Mouse (Mus musculus): ENCODE data around the gene Txndc17. TPM values are rescaled to one million over a fixed set of nuclear protein-coding genes. Genes with fewer than 3 reads are reported as not detected.

Txndc17 gene
- polyA plus RNA-seq, 1 experiment, result 78.4 TPM

GRCm38 (mm10) chr11:72226020-72226791 lies 18.9 kb downstream of the Txndc17 start:
- TF ChIP-seq CTCF (IDR thresholded peaks at IDR 0.05; ENCODE audit: borderline replicate concordance, extremely low read depth, insufficient read depth, insufficient read length), result no peak
- no peak for TF ChIP-seq POLR2A (IDR thresholded peaks at IDR 0.05; ENCODE audit: borderline replicate concordance, extremely low read depth, insufficient read depth, insufficient read length, poor library complexity, severe bottlenecking)
- peak; percentile 60 for DNase-seq (ENCODE audit: low read depth)

GRCm38 (mm10) chr11:72226901-72227300 lies 19.6 kb downstream of the Txndc17 start:
- TF ChIP-seq CTCF (IDR thresholded peaks at IDR 0.05; ENCODE audit: borderline replicate concordance, extremely low read depth, insufficient read depth, insufficient read length) (no peak), POLR2A (IDR thresholded peaks at IDR 0.05; ENCODE audit: borderline replicate concordance, extremely low read depth, insufficient read depth, insufficient read length, poor library complexity, severe bottlenecking) (no peak)
- DNase-seq (ENCODE audit: low read depth), result no peak

- DNase-seq (ENCODE audit: low read depth), result no peak
- no peak for TF ChIP-seq POLR2A (IDR thresholded peaks at IDR 0.05; ENCODE audit: borderline replicate concordance, extremely low read depth, insufficient read depth, insufficient read length, poor library complexity, severe bottlenecking)
Observed at GRCm38 (mm10) chr11:72228513-72228912, 21.2 kb downstream of the Txndc17 start.

- no peak for DNase-seq (ENCODE audit: low read depth)
- TF ChIP-seq POLR2A (IDR thresholded peaks at IDR 0.05; ENCODE audit: borderline replicate concordance, extremely low read depth, insufficient read depth, insufficient read length, poor library complexity, severe bottlenecking) (no peak), CTCF (IDR thresholded peaks at IDR 0.05; ENCODE audit: borderline replicate concordance, extremely low read depth, insufficient read depth, insufficient read length) (no peak)
Observed at GRCm38 (mm10) chr11:72232068-72232467, 24.7 kb downstream of the Txndc17 start.

GRCm38 (mm10) chr11:72232991-72233390 lies 25.6 kb downstream of the Txndc17 start:
- DNase-seq (ENCODE audit: low read depth), result no peak
- TF ChIP-seq CTCF (IDR thresholded peaks at IDR 0.05; ENCODE audit: borderline replicate concordance, extremely low read depth, insufficient read depth, insufficient read length), result no peak
- no peak for TF ChIP-seq POLR2A (IDR thresholded peaks at IDR 0.05; ENCODE audit: borderline replicate concordance, extremely low read depth, insufficient read depth, insufficient read length, poor library complexity, severe bottlenecking)

GRCm38 (mm10) chr11:72234013-72234412 lies 26.7 kb downstream of the Txndc17 start:
- no peak for TF ChIP-seq POLR2A (IDR thresholded peaks at IDR 0.05; ENCODE audit: borderline replicate concordance, extremely low read depth, insufficient read depth, insufficient read length, poor library complexity, severe bottlenecking)
- TF ChIP-seq CTCF (IDR thresholded peaks at IDR 0.05; ENCODE audit: borderline replicate concordance, extremely low read depth, insufficient read depth, insufficient read length), result no peak
- DNase-seq (ENCODE audit: low read depth), result no peak

GRCm38 (mm10) chr11:72240062-72240860 lies 32.9 kb downstream of the Txndc17 start:
- no peak for DNase-seq (ENCODE audit: low read depth)
- TF ChIP-seq POLR2A (IDR thresholded peaks at IDR 0.05; ENCODE audit: borderline replicate concordance, extremely low read depth, insufficient read depth, insufficient read length, poor library complexity, severe bottlenecking) (no peak), CTCF (IDR thresholded peaks at IDR 0.05; ENCODE audit: borderline replicate concordance, extremely low read depth, insufficient read depth, insufficient read length) (no peak)

- no peak for TF ChIP-seq CTCF (IDR thresholded peaks at IDR 0.05; ENCODE audit: borderline replicate concordance, extremely low read depth, insufficient read depth, insufficient read length)
- TF ChIP-seq POLR2A (IDR thresholded peaks at IDR 0.05; ENCODE audit: borderline replicate concordance, extremely low read depth, insufficient read depth, insufficient read length, poor library complexity, severe bottlenecking), result no peak
- DNase-seq (ENCODE audit: low read depth), result no peak
Observed at GRCm38 (mm10) chr11:72245196-72245753, 37.9 kb downstream of the Txndc17 start.

- no peak for TF ChIP-seq POLR2A (IDR thresholded peaks at IDR 0.05; ENCODE audit: borderline replicate concordance, extremely low read depth, insufficient read depth, insufficient read length, poor library complexity, severe bottlenecking)
- TF ChIP-seq CTCF (IDR thresholded peaks at IDR 0.05; ENCODE audit: borderline replicate concordance, extremely low read depth, insufficient read depth, insufficient read length), result no peak
- no peak for DNase-seq (ENCODE audit: low read depth)
Observed at GRCm38 (mm10) chr11:72255629-72256028, 48.3 kb downstream of the Txndc17 start.

GRCm38 (mm10) chr11:72256441-72256840 lies 49.1 kb downstream of the Txndc17 start:
- TF ChIP-seq POLR2A (IDR thresholded peaks at IDR 0.05; ENCODE audit: borderline replicate concordance, extremely low read depth, insufficient read depth, insufficient read length, poor library complexity, severe bottlenecking) (no peak), CTCF (IDR thresholded peaks at IDR 0.05; ENCODE audit: borderline replicate concordance, extremely low read depth, insufficient read depth, insufficient read length) (no peak)
- DNase-seq (ENCODE audit: low read depth), result no peak

Other genes with a start within 250 kb of the Txndc17 start
- gene Aipl1, start 170.0 kb upstream of the Txndc17 start, polyA plus RNA-seq (2012; rRNA removed), result 0.30 and 0.38 TPM in 2 replicates
- gene Pimreg, start 165.5 kb upstream of the Txndc17 start, polyA plus RNA-seq (2012; rRNA removed), result 29.9 and 53.4 TPM in 2 replicates
- gene Pitpnm3, start 71.8 kb upstream of the Txndc17 start, polyA plus RNA-seq (2012; rRNA removed), result 8.2 and 13.0 TPM in 2 replicates
- 3.2 and 6.6 TPM in 2 replicates for gene Gm43951, start 707 bp upstream of the Txndc17 start, polyA plus RNA-seq (2012; rRNA removed)
- gene 4933427D14Rik, start 88 bp upstream of the Txndc17 start, polyA plus RNA-seq (2012; rRNA removed), result 28.2 and 31.3 TPM in 2 replicates
- 33.8 and 52.6 TPM in 2 replicates for gene Med31, start 8.0 kb downstream of the Txndc17 start, polyA plus RNA-seq (2012; rRNA removed)
- gene Slc13a5, start 59.7 kb downstream of the Txndc17 start, polyA plus RNA-seq (2012; rRNA removed), result 0.93 and 2.8 TPM in 2 replicates
- gene Xaf1, start 94.1 kb downstream of the Txndc17 start, polyA plus RNA-seq (2012; rRNA removed), result 0.62 and 1.4 TPM in 2 replicates
- gene Fbxo39, start 106.9 kb downstream of the Txndc17 start, polyA plus RNA-seq (2012; rRNA removed), result not detected in 2 replicates
- 2.7 and 4.1 TPM in 2 replicates for gene Tekt1, start 154.9 kb downstream of the Txndc17 start, polyA plus RNA-seq (2012; rRNA removed)
- 2.1 and 3.4 TPM in 2 replicates for gene Smtnl2, start 204.2 kb downstream of the Txndc17 start, polyA plus RNA-seq (2012; rRNA removed)
- 0.12 and 0.35 TPM in 2 replicates for gene Ggt6, start 228.0 kb downstream of the Txndc17 start, polyA plus RNA-seq (2012; rRNA removed)
- 67.9 and 74.7 TPM in 2 replicates for gene Mybbp1a, start 233.8 kb downstream of the Txndc17 start, polyA plus RNA-seq (2012; rRNA removed)